Mouse (Mus musculus) spleen, adult 10 weeks (tissue): ENCODE data around the gene Zyx. TPM values are rescaled to one million over a fixed set of nuclear protein-coding genes. Genes with fewer than 3 reads are reported as not detected.

ENCODE experiments used
- polyA plus RNA-seq: library from polyadenylated mRNA; stranded (reverse); fragments of 350-450 nt; fragmentation: Illumina TruSeq; extraction: RNeasy Lipid Tissue Mini Kit (QIAGEN cat#74804); gene quantifications from one replicate; pipeline ENCODE4 v1.2.3, GENCODE M21; 2015; ENCODE audit warnings: low replicate concordance; ENCODE audit not compliant: insufficient read depth

Zyx gene
- 29.0 TPM for polyA plus RNA-seq

DNA sequence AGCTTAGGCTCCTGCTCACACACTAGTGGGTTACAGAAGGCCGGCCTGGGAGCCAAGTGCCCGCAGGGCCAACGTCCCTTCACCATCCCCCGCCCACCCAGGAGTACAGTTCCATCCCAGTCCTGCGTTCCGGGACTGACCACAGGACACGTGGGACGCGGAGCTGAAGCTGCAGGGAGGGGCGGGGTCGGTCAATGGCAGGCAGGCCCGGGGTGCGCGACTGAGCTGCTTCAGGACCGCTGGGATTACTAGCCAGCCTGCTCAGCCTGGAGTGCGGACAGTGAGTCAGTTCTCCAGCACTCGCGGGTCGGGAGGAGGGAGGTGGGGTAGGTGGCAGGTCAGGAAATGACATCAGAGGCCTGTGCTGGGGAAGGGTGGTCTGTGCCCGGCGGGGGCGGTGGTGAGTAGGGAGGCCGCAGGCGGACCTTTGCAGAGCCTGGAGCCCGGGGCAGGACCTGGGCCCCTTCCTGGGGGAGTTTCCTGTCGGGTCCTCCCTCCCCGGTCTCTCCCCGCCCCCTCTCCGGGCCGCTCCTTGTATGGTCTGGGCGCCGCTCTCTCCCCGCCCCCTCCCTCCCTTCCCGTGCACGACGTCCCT, at the start of gene Zyx:
TSS of gene Zyx (plus strand) at position 205 of the 595 bp plus-strand sequence.

DNA sequence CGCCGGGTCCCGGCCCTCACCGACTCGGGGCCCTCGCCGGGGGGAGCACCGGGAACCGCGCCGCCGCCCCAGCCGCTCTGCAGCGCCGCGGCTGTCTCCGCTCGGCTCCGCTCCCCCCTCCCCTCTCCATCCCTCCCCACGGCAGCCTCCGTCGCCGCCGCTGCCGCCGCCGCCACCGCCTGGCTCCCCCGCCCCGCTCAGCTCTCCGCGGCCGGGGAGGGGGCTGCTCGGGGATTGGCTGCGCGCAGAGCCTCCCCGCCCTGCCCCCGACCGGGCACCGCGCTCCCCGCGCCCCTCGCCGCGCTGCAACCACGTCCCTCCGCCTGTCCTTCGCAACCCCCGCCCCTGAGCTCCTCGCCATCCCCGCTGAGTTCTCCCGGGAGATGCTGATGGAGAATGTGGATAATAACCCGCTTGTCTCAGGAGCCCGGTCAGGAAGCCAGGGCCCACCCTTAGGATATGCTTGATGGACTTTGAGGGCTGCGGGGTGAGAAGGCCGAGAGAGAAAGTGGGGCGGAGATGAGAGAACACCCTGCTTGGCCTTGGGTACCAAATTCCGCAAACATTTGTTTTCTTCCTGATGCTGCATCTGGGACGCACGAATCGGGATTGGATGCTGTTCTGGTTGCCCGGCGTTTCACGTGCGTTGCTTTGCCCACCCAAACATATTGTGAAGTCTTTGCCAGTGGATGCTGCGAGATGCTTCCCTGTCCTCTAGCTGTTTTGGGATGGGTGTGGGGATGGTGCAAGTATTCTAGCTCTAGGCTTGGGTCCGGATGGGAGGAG, 24.8 kb upstream of the Zyx start, which contains the start of gene Fam131b:
TSS of gene Fam131b (minus strand) at position 162 of the 786 bp plus-strand sequence.

DNA sequence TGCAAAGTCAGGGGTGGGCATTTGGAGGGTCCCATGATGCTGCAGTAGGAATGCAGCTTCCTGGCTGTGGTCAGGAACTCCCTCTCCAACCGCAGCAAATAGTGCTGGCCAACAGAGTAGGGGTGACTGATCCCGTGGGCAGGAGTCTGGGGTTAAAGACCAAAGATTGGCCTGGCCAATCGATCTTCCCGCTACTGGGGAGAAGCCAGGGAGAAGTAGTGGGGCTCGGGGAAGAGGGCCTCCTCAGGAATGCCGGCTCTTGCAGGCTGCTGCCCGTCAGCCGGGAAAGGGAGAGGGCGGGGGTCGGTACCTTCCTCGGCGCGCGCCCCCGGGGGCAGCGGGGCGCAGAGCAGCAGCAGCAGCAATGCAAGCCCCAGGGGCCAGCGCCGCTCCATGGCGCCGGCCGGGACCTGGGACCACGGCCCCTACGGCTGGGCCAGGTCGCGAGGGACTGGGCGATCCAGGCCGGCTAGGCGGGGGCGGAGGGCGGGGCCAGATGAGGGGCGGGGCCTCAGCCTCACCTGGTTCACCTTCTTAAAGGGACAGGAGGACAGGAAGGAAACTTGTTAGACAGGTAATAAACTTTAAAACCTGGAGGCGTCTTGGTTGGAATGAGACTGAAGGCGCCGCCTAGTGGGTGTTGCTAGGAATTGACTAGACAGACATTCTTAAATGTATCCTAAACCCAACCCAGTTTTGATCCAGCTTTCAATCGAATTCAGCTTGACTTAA, 23.6 kb downstream of the Zyx start, which contains the start of gene Epha1:
TSS of gene Epha1 (minus strand) at position 453 of the 732 bp plus-strand sequence.

DNA sequence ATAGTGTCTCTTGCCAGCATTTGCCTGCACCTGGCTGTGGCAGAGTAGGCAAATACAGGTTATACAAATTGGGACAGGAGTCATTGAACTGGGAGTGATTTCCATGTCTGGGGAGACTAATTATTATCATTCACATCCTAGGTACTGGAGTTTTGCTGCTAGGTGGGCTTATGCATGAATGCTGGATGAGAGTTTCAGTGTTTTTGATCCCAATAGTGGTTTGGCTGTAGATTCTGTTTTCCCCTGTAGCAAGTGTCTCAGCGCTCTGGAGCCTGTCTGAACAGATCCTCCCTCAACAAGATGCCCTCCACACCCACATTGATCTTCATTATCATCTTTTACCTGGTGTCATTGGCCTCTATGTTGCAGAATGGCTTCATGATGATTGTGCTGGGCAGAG, 50.5 kb downstream of the Zyx start, which contains the start of gene Tas2r143:
TSS of gene Tas2r143 (plus strand) at position 301 of the 400 bp plus-strand sequence.

DNA sequence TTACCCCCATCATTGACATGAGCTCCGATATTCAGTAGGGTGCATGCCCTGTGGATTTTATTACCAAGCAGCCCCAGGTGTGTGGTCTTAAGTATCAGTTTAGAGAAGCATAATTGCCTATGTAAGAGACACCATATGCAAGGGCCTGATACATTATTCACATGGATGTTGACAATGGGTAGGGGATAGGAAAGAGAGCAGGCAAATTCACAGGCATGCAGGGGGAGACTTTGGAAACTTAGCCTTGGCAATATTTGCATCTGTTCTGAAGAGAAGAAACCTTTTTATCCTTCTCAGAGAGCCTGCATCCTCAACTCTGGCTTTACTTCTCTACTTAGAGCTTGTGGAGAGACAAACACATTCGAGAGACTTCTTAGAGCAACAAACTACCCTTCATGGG, 55.7 kb downstream of the Zyx start, which contains the start of gene Tas2r135:
TSS of gene Tas2r135 (plus strand) at position 301 of the 400 bp plus-strand sequence.

Other genes starting within 250 kb of the Zyx start
- not detected for gene Tas2r139, start 208.7 kb upstream of the Zyx start, polyA plus RNA-seq
- not detected for gene Tas2r144, start 134.3 kb upstream of the Zyx start, polyA plus RNA-seq
- gene Gstk1, start 103.7 kb upstream of the Zyx start, polyA plus RNA-seq: 15.9 TPM
- gene Tmem139, start 87.7 kb upstream of the Zyx start, polyA plus RNA-seq: not detected
- 72.5 TPM for gene Casp2, start 84.6 kb upstream of the Zyx start, polyA plus RNA-seq
- gene Clcn1, start 62.9 kb upstream of the Zyx start, polyA plus RNA-seq: 0.88 TPM
- 0.29 TPM for gene Fam131b, start 25.0 kb upstream of the Zyx start, polyA plus RNA-seq
- 0.07 TPM for gene Epha1, start 23.6 kb downstream of the Zyx start, polyA plus RNA-seq
- not detected for gene Tas2r143, start 50.6 kb downstream of the Zyx start, polyA plus RNA-seq
- gene Tas2r135, start 55.8 kb downstream of the Zyx start, polyA plus RNA-seq: not detected
- gene Tas2r126, start 84.9 kb downstream of the Zyx start, polyA plus RNA-seq: not detected
- not detected for gene Olfr458, start 115.6 kb downstream of the Zyx start, polyA plus RNA-seq
- gene Olfr457, start 126.7 kb downstream of the Zyx start, polyA plus RNA-seq: not detected
- not detected for gene Olfr456, start 137.6 kb downstream of the Zyx start, polyA plus RNA-seq
- gene Olfr455, start 198.0 kb downstream of the Zyx start, polyA plus RNA-seq: not detected
- not detected for gene Tcaf3, start 248.1 kb downstream of the Zyx start, polyA plus RNA-seq